Mouse (Mus musculus): ENCODE measurements at regions not wholly inside any gene's neighbourhood (a gene's known extent, or its start where the extent isn't known, plus 50 kb on each side); places are given as distances from the start of the nearest gene placed in this dataset.

DNA sequence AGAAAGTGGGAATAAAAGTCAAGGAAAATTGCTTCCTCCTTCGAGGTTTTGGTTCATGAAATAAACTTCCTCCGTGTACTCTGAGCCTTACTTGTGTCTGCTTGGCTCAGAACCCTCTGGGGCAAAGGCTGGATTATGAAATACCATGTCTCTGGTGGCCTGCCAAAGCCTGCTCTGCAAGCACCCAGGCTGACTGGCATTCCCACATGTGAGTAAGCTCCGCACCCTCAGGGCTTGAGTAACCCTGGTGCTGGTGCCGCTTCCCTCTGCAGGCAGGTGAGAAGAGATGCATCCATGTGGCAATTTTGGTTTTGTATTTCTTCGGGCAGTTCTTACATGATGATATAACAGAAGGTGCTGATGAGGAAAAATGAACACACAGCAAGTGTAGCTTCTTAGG, 66.0 kb downstream of the Nr2f2 start:
- Histone ChIP-seq H3K9ac (no peak overlapping the region), H3K9me3 (no peaks in the 10 kb centered on the region), H3K4me2 (no peak overlapping the region), H3K27me3 (no peaks in the 10 kb centered on the region), H3K36me3 (no peaks in the 10 kb centered on the region), H3K4me1 (no peaks in the 10 kb centered on the region), H3K27ac (no peak overlapping the region), H3K4me3 (no peak overlapping the region)
- no peak for ATAC-seq (ENCODE audit: insufficient number of reproducible peaks, low FRiP score, low TSS enrichment, low read depth)
- 55% methylated on average over 5 of the region's 5 CpGs for WGBS

DNA sequence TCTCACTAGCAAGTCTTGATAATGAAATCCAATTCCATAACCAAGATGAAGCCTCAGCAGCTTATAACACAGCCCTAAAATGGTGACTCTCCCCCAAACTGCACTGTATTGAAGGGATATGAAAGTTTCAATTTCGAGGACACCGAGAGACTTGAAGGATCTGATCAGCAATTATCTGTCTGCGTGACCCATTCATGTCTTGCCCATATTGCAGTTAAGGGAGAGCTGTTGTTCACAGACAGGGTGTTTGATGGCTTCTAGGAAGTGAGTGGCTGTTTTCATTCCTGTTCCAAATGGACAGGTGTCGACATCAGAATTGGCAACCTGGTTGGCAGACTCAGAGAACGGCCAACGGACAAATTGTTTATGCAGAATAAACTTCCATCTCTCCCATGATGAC, 75.1 kb downstream of the Nr2f2 start:
- Histone ChIP-seq H3K4me3 (no peak overlapping the region), H3K9ac (no peak overlapping the region), H3K9me3 (no peaks in the 10 kb centered on the region), H3K36me3 (no peaks in the 10 kb centered on the region), H3K27me3 (peaks cover 47% of the 10 kb centered on the region), H3K4me2 (no peak overlapping the region), H3K4me1 (peaks cover 8% of the 10 kb centered on the region), H3K27ac (no peak overlapping the region)
- whole genome bisulfite sequencing: 92% methylated on average over 6 of the region's 6 CpGs
- ATAC-seq (ENCODE audit: insufficient number of reproducible peaks, low FRiP score, low TSS enrichment, low read depth): no peak

DNA sequence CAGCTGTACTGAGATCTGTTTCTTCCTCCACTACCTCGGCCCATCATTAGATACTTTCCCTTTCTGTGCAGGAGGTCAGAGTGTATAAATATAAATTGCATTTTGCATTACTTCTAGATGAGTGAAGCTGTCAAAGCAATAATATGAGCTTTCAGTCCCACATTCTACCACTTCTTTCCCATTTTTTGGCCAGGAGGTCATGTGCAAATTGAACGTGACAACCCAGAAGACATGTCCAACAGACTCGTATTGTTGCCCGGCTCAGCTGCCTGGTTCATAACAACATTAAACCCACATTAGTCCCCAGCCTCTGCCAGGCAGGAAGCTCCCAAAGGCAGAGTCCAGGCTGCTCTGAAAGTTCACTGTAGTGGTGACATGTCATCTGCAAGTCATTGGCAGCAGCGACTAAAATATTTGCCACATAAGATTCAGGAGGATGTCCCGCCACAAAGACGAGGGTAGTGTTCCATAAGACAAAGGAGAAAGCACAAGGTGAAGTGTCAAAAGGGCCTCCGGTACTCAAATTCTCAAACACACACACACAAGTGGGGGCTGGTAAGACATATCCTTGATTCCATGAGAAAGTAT, 75.7 kb downstream of the Nr2f2 start:
- peaks cover 53% of the 10 kb centered on the region for H3K27me3 ChIP-seq
- no peak overlapping the region for H3K9ac ChIP-seq
- no peak for ATAC-seq (ENCODE audit: insufficient number of reproducible peaks, low FRiP score, low TSS enrichment, low read depth)
- no peak overlapping the region for H3K4me3 ChIP-seq
- no peaks in the 10 kb centered on the region for H3K36me3 ChIP-seq
- H3K9me3 ChIP-seq: no peaks in the 10 kb centered on the region
- WGBS: 77% methylated on average over 8 of the region's 8 CpGs
- peaks cover 8% of the 10 kb centered on the region for H3K4me1 ChIP-seq
- no peak overlapping the region for H3K4me2 ChIP-seq
- no peak overlapping the region for H3K27ac ChIP-seq

DNA sequence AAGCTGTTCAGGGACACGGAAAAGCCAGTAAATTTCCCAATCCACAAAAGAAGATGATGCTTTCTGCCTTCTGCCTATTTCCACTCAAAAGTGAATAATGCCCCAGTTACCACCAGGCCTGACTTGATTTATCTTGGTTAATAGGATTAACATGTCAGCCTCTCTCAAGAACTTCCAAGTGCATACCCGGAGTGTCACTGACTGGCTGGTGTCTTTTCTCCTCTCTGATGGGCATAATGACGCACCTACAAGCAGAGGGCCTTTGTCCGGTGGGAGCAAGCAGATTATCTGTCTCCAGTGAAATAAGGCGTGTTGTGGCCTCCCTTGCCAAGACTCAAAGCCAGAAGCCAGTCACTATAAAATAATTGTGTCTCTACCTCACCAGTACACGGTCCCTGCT, 76.3 kb downstream of the Nr2f2 start:
- Histone ChIP-seq H3K9ac (no peak overlapping the region), H3K27me3 (peaks cover 59% of the 10 kb centered on the region), H3K4me1 (peaks cover 8% of the 10 kb centered on the region), H3K4me2 (no peak overlapping the region), H3K4me3 (no peak overlapping the region), H3K9me3 (no peaks in the 10 kb centered on the region), H3K27ac (no peak overlapping the region), H3K36me3 (no peaks in the 10 kb centered on the region)
- ATAC-seq (ENCODE audit: insufficient number of reproducible peaks, low FRiP score, low TSS enrichment, low read depth): no peak
- WGBS: 60% methylated on average over 6 of the region's 6 CpGs

DNA sequence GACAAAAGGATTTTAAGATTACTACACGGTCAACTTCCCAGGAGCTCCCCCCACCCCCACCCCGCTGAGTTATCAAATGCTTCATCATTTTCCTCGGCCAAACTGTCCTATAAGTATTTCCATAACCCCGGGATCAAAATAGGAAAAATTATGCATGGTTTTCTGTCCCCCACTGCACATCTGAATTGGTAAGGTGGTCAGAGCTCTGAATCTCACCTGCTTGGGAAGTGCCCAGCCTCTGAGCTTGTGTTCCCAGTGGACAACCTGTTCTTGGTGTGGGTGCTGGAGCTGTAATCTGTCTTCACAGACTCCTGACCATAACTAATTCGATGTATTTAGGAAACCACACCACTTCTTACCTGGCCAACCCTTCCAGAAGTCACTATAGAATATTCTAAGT, 77.9 kb downstream of the Nr2f2 start:
- Histone ChIP-seq H3K27ac (no peak overlapping the region), H3K27me3 (peaks cover 74% of the 10 kb centered on the region), H3K4me2 (no peak overlapping the region), H3K9me3 (no peaks in the 10 kb centered on the region), H3K4me1 (peaks cover 8% of the 10 kb centered on the region), H3K4me3 (no peak overlapping the region), H3K9ac (no peak overlapping the region), H3K36me3 (no peaks in the 10 kb centered on the region)
- WGBS: 19% methylated on average over 5 of the region's 5 CpGs
- ATAC-seq (ENCODE audit: insufficient number of reproducible peaks, low FRiP score, low TSS enrichment, low read depth): no peak

DNA sequence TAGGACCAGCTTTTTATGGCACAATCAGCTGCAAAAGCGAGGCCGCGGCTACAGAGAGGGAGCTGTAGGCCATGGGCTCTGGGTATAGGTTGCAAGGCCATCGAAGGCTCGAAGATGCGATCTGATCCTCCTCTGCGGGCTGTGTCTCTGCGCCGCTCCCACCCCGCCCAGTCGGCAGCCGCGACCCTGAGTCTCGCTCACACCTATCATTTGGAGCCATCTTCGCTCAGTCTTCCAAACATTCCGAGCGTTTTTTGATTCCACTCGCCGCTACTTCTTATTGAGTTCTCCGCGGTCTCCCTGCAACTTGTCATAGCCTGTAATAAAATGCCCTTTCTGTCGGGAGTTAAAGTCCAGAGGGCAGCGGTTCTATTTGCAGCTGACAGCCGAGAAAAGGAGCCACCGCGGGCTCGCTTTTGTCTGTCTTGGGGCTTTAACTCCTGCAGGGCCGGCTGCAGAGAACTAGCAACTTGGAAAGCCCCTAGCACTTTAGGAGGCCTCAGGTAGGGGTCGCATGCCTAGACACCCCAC, 78.6 kb downstream of the Nr2f2 start:
- H3K4me1 ChIP-seq: peaks cover 8% of the 10 kb centered on the region
- H3K9me3 ChIP-seq: no peaks in the 10 kb centered on the region
- no peak for ATAC-seq (ENCODE audit: insufficient number of reproducible peaks, low FRiP score, low TSS enrichment, low read depth)
- peak overlapping the region; percentile 38 for H3K4me2 ChIP-seq
- WGBS: under 1% methylated on average over 29 of the region's 29 CpGs
- no peak overlapping the region for H3K9ac ChIP-seq
- H3K27me3 ChIP-seq: peaks cover 81% of the 10 kb centered on the region
- H3K36me3 ChIP-seq: no peaks in the 10 kb centered on the region
- H3K4me3 ChIP-seq: peak overlapping the region; percentile 20
- no peak overlapping the region for H3K27ac ChIP-seq

DNA sequence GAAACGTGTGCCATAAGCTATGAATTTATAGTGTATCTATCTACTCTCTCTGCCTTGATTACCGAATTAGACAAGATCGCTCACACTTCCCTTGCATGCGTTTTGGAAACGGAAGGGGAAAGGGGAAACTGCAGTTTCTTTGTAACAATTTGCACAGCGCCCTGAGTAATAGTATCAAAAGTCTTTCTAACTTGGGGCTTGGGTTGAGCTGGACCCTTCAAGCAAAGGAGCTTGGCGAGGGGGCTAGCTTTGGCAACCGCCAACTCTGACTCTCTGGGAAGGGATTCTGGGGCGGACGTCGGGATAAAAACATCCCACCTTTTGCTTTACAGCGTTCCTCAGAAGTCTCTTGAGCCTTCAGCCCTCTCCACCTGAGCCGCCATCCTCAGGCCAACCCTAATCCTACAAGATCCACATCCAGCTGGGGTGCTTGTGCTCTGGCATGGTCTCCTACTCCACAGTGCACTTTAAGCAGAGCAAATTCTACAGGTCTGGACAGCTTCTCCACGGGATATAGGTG, 79.6 kb downstream of the Nr2f2 start:
- Histone ChIP-seq H3K4me2 (no peak overlapping the region), H3K4me1 (peaks cover 8% of the 10 kb centered on the region), H3K4me3 (no peak overlapping the region), H3K27ac (no peak overlapping the region), H3K36me3 (no peaks in the 10 kb centered on the region), H3K9me3 (no peaks in the 10 kb centered on the region), H3K27me3 (peaks cover 92% of the 10 kb centered on the region), H3K9ac (no peak overlapping the region)
- 3% methylated on average over 14 of the region's 14 CpGs for WGBS
- ATAC-seq (ENCODE audit: insufficient number of reproducible peaks, low FRiP score, low TSS enrichment, low read depth): no peak

DNA sequence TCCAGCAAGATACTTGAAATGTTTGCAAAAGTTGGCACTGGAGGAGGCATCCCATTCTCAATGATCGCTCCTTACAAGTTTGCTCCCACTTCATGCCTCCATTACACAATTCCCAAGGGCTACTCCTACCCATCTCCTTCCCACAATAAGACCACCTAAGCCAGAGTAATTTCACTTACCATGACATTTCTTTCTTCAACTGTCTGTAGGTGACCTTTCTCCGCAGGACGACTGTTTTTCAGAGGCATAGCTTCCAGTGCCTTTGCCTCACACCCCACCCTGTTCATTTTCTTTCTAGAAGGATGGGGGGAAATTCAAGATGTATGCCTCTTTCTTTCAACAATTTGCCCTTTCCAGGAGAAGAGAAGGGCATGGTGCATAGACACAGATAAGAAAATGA, 81.2 kb downstream of the Nr2f2 start:
- H3K4me2 ChIP-seq: no peak overlapping the region
- no peaks in the 10 kb centered on the region for H3K9me3 ChIP-seq
- ATAC-seq (ENCODE audit: insufficient number of reproducible peaks, low FRiP score, low TSS enrichment, low read depth): no peak
- no peak overlapping the region for H3K4me3 ChIP-seq
- peaks cover 21% of the 10 kb centered on the region for H3K4me1 ChIP-seq
- no peak overlapping the region for H3K9ac ChIP-seq
- no peak overlapping the region for H3K27ac ChIP-seq
- peaks cover 97% of the 10 kb centered on the region for H3K27me3 ChIP-seq
- no peaks in the 10 kb centered on the region for H3K36me3 ChIP-seq
- 13% methylated on average over 3 of the region's 3 CpGs for WGBS

DNA sequence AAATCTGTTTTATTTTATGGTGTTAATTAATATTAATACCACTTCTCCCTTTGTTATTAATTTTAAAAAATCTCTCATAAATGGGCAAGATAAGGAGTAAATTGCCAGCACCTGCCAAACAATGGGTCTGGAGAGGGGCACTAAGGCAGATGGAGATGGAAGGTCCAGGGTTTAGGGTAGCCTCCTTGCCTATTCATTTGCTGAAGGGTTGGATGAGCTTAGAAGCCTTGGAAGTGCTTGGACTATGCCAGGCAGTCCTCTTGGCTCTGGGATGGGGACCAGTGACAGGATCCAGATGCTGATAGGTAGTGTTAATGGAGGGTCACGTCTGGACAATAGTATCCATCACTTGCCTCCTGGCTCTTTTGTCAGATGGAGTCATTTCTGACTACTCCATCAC, 82.7 kb downstream of the Nr2f2 start:
- Histone ChIP-seq H3K27ac (no peak overlapping the region), H3K36me3 (no peaks in the 10 kb centered on the region), H3K4me2 (no peak overlapping the region), H3K9me3 (no peaks in the 10 kb centered on the region), H3K4me1 (peaks cover 26% of the 10 kb centered on the region), H3K27me3 (peaks cover 92% of the 10 kb centered on the region), H3K4me3 (no peak overlapping the region), H3K9ac (no peak overlapping the region)
- WGBS: 13% methylated on average over 1 of the region's 1 CpGs
- no peak for ATAC-seq (ENCODE audit: insufficient number of reproducible peaks, low FRiP score, low TSS enrichment, low read depth)

DNA sequence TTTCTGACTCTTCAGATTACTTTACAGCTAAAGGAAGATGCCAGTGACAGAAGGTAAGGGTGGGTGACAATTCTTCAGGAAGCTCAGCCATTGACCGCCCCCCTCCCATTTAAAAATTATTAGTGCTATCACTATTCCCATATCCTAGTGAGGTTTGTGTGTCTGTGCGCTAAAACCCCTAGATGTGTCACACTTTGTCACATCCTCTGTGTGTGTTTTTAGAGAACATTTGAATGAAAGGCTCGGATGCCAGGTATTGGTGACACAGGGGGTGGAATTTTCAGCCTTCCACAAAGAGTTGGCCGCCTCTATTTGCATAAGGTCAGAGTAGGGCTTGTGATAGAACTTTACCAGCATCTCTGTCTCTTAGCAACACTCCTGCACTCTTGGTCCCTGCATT, 83.4 kb downstream of the Nr2f2 start:
- no peak for ATAC-seq (ENCODE audit: insufficient number of reproducible peaks, low FRiP score, low TSS enrichment, low read depth)
- WGBS: 9% methylated on average over 4 of the region's 4 CpGs

DNA sequence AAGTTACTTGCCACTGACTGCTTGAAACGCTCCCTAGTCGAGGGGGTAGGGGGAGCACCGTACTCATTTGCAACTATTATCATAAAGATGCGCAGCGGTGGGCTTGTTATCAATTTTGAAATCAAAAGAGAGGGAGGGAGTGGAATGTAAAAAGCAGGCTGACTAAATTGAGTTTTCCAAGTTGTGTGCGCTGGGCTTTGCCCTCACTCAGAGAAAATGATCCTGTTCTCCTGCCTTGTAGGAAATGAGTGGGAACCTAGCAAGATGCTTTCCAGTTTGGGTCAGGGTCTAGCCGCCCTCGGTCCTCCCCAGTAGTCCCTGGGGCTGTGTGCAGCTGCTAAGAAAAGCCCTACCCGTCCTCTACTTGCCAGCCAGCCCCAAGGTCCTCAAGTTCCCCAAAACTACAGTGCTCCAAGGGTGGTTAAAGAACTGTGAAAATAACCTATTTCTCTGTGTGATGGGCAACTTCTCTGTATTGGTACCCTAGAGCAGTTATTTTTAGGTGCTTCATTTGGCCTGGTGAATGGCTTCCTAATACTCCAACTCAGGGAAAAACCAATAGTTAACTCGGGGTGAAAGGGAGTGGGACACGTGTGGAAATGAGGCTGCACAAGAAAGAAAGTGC, 84.5 kb downstream of the Nr2f2 start:
- Histone ChIP-seq H3K36me3 (no peaks in the 10 kb centered on the region), H3K9ac (no peak overlapping the region), H3K27me3 (peaks cover 87% of the 10 kb centered on the region), H3K4me3 (no peak overlapping the region), H3K27ac (no peak overlapping the region), H3K4me1 (peaks cover 18% of the 10 kb centered on the region), H3K9me3 (no peaks in the 10 kb centered on the region), H3K4me2 (no peak overlapping the region)
- ATAC-seq (ENCODE audit: insufficient number of reproducible peaks, low FRiP score, low TSS enrichment, low read depth): no peak
- WGBS: 5% methylated on average over 11 of the region's 11 CpGs

More for the DNA sequence above, 83.4 kb downstream of the Nr2f2 start:
- Histone ChIP-seq H3K27me3 (peaks cover 90% of the 10 kb centered on the region), H3K27ac (no peak overlapping the region), H3K9me3 (no peaks in the 10 kb centered on the region), H3K36me3 (no peaks in the 10 kb centered on the region), H3K4me1 (peaks cover 25% of the 10 kb centered on the region), H3K4me3 (no peak overlapping the region), H3K9ac (no peak overlapping the region), H3K4me2 (no peak overlapping the region)

DNA sequence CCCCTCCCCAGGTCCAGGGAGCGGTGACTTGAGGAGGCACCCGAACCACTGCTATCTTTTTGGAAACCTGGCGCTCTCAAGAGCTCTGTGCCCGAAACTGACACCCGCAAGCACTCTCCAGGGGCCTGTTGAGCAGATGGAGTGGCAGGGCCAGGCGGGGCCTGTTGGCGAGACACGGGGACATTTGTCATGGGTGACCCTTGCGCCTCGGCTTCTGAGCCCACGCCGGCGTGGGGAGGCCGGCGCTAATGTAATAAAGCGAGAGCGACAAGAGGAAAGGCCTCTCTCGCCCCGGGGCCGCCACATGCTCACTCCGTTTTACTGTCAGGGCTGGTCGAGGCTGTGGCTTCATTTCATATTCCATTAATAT, 85.2 kb downstream of the Nr2f2 start:
- no peaks in the 10 kb centered on the region for H3K36me3 ChIP-seq
- peak overlapping the region; percentile 47 for H3K4me2 ChIP-seq
- peaks cover 84% of the 10 kb centered on the region for H3K27me3 ChIP-seq
- H3K4me3 ChIP-seq: peak overlapping the region; percentile 30
- WGBS: 3% methylated on average over 22 of the region's 22 CpGs
- H3K9ac ChIP-seq: no peak overlapping the region
- no peaks in the 10 kb centered on the region for H3K9me3 ChIP-seq
- ATAC-seq (ENCODE audit: insufficient number of reproducible peaks, low FRiP score, low TSS enrichment, low read depth): no peak
- H3K4me1 ChIP-seq: peaks cover 18% of the 10 kb centered on the region
- no peak overlapping the region for H3K27ac ChIP-seq

Measured in limb, embryonic 15.5 days (tissue).